Mouse (Mus musculus) ES-E14 (cell line): ENCODE data around the gene Olfr1324. TPM values are rescaled to one million over a fixed set of nuclear protein-coding genes. Genes with fewer than 3 reads are reported as not detected.
"Not testable (repeated sequence)": the region's sequence is repeated elsewhere in the genome, so short reads cannot be mapped to it uniquely, and the experiment has no call there.

Source experiments
- DNase-seq: peaks from one replicate; pipeline ENCODE4 v3.0.0-alpha.2; 2013; ENCODE audit warnings: low read depth, low spot score
- H3K27ac ChIP-seq: 2 replicates; pipeline ENCODE4 v1.5.1; 2012; ENCODE audit warnings: low read depth, mild to moderate bottlenecking, low read length, moderate library complexity, mixed read lengths; ENCODE audit not compliant: poor library complexity, insufficient read depth, severe bottlenecking
- H3K36me3 ChIP-seq: 2 replicates; pipeline ENCODE4 v1.6.1; 2012; ENCODE audit warnings: mild to moderate bottlenecking, low read length, moderate library complexity, mixed read lengths; ENCODE audit not compliant: control insufficient read depth, poor library complexity, insufficient read depth, severe bottlenecking
- H3K4me1 ChIP-seq, 2 experiments: fragments of 150-350 bp in 1 of 2; sonication (generic) in 1 of 2; 2 replicates each; pipeline ENCODE4 v1.6.1; 2012; ENCODE audit warnings: low read length in 2 of 2, mild to moderate bottlenecking in 1 of 2, mixed read lengths in 1 of 2; ENCODE audit not compliant: control insufficient read depth in 2 of 2, insufficient read depth in 2 of 2, poor library complexity in 1 of 2
- H3K4me3 ChIP-seq, 2 experiments: fragments of 150-350 bp in 1 of 2; sonication (generic) in 1 of 2; 2 replicates each; pipeline ENCODE4 v1.5.1; 2012; ENCODE audit warnings: low read length in 2 of 2, low read depth in 1 of 2, mild to moderate bottlenecking in 1 of 2, mixed read lengths in 1 of 2; ENCODE audit not compliant: insufficient read depth in 1 of 2, poor library complexity in 1 of 2, severe bottlenecking in 1 of 2
- H3K9ac ChIP-seq: 2 replicates; pipeline ENCODE4 v1.6.1; 2012; ENCODE audit warnings: low read depth, mild to moderate bottlenecking, low read length, mixed read lengths; ENCODE audit not compliant: poor library complexity, insufficient read depth, severe bottlenecking
- H3K9me3 ChIP-seq: fragments of 150-350 bp; sonication (generic); 2 replicates; pipeline ENCODE4 v1.6.1; 2012; ENCODE audit warnings: low read depth, mild to moderate bottlenecking, low read length; ENCODE audit not compliant: control insufficient read depth, insufficient read depth
- CHD2 ChIP-seq: IDR thresholded peaks from 2 replicates; pipeline ENCODE4 v1.6.1; 2014; ENCODE audit warnings: mild to moderate bottlenecking, low read depth, low read length, inconsistent platforms
- HCFC1 ChIP-seq: IDR thresholded peaks from 2 replicates; pipeline ENCODE4 v1.6.1; 2012; ENCODE audit warnings: low read length, inconsistent platforms, borderline replicate concordance; ENCODE audit not compliant: insufficient read depth
- MAFK ChIP-seq: IDR thresholded peaks from 2 replicates; pipeline ENCODE4 v1.6.1; 2014; ENCODE audit warnings: mild to moderate bottlenecking, low read depth, low read length, inconsistent platforms; ENCODE audit not compliant: insufficient read depth
- ZC3H11A ChIP-seq: IDR thresholded peaks from 2 replicates; pipeline ENCODE4 v1.6.1; 2012; ENCODE audit warnings: low read depth, mild to moderate bottlenecking, inconsistent platforms, low read length, borderline replicate concordance
- ZNF384 ChIP-seq: IDR thresholded peaks from 2 replicates; pipeline ENCODE4 v1.6.1; 2012; ENCODE audit warnings: low read depth, low read length, inconsistent platforms
- in situ Hi-C, 2 experiments: fragments of 600-800 bp; cut with MboI; formaldehyde crosslinking; loops; one replicate each; pipeline ENCODE4 v1.15.1; 2025; ENCODE audit warnings: low sequenced_read_pairs in 2 of 2, inconsistent platforms in 1 of 2; ENCODE audit not compliant: unreplicated experiment in 2 of 2
- total RNA-seq: library from RNA; depleted of rRNA; stranded (reverse); fragments of 300-350 nt; gene quantifications from 2 replicates; pipeline ENCODE4 v1.2.3, GENCODE M21; 2012

Olfr1324 gene
- total RNA-seq, 1 experiment: not detected

DNA sequence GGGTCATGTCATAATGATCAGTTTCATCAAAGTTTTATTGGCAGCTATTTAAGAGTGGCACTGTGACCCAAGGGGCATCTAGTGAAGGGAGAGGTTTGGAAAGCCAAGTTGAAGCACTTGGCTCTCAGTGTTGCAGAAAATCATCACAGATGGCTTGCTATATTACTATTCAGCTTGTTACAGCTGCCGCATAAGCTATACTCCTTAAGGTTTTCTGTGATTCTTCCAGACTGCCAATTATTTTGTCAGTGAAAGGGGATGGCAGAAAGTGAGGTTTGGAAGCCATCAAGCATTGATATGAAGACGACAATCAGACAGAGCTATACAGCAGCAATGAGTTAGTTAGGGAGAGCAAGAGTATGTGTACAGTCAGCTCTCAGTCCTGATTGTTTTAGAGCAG is 4.2 kb upstream of the Olfr1324 start:
- no peak for DNase-seq
- H3K36me3 ChIP-seq: no peaks in the 10 kb centered on the region
- H3K4me1 ChIP-seq: no peaks in the 10 kb centered on the region
- in situ Hi-C loops: no loop called here
- no peak overlapping the region for H3K27ac ChIP-seq
- no peak overlapping the region for H3K9ac ChIP-seq
- H3K4me3 ChIP-seq: no peak overlapping the region
- H3K9me3 ChIP-seq: no peaks in the 10 kb centered on the region
- TF ChIP-seq CHD2 (no peak), HCFC1 (no peak), MAFK (no peak), ZNF384 (no peak), ZC3H11A (no peak)

DNA sequence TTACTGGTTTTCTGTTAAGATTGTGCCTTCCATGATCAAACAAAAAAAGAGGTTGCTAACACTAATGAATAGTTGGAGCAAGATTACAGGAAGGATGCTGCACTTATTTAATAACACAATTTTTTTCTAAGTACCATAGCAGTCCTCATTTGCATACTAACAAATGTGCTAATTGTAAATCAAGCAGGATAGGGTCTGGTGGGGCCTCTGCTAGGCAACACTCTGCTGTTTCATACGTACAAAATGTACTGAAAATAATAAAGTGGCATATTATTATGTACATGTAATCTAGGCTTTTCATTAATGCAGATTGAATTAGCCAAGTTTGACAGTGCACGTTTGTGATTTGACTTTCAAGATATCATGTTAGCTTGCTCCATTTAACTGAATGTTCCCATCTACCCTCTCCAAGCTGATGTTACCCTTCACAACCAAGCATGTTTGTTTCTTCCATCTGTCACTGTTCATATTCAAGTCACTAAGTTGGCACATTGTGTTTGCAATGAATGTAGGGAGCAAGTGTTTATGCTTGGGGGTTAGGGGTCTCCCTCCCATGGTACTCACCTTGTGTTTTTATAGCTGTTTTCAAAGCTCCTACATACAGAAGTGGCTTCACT is 478 bp downstream of the Olfr1324 start:
- DNase-seq: no peak
- no peak overlapping the region for H3K9ac ChIP-seq
- TF ChIP-seq CHD2: no peak
- TF ChIP-seq ZNF384: no peak
- TF ChIP-seq ZC3H11A: no peak
- no peak for TF ChIP-seq HCFC1
- no peak for TF ChIP-seq MAFK
- no peaks in the 10 kb centered on the region for H3K4me1 ChIP-seq
- H3K36me3 ChIP-seq: no peaks in the 10 kb centered on the region
- H3K4me3 ChIP-seq: no peak overlapping the region
- in situ Hi-C loops: no loop called here
- H3K9me3 ChIP-seq: no peaks in the 10 kb centered on the region
- no peak overlapping the region for H3K27ac ChIP-seq

DNA sequence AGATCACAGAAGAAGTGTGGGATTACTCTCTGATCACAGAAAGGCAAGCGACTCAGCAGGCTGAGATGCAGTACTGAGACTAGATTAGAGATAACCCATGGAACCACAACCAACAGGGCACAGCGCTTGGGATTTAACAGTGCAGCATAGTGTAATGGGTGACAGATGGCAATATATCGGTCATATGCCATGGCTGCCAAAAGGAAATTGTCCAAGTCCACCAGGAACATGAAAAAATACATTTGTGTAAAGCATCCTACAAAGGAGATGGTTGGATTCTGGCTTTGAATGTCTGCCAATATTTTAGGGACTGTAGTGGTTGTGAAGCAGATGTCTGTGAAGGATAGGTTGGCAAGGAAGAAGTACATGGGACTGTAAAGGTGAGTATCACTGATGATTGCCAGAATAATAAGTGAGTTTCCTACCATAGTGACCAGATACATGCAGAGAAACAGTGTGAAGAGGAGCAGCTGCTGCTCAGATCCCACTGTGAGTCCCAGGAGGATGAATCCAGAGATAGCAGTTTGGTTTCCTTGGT is 2.3 kb downstream of the Olfr1324 start:
- Histone ChIP-seq H3K9me3 (no peaks in the 10 kb centered on the region), H3K4me1 (no peaks in the 10 kb centered on the region), H3K27ac (no peak overlapping the region), H3K36me3 (no peaks in the 10 kb centered on the region), H3K9ac (no peak overlapping the region), H3K4me3 (no peak overlapping the region)
- in situ Hi-C loops: no loop called here
- no peak for TF ChIP-seq MAFK
- no peak for TF ChIP-seq CHD2
- TF ChIP-seq ZC3H11A: no peak
- no peak for TF ChIP-seq HCFC1
- no peak for TF ChIP-seq ZNF384
- DNase-seq: no peak

DNA sequence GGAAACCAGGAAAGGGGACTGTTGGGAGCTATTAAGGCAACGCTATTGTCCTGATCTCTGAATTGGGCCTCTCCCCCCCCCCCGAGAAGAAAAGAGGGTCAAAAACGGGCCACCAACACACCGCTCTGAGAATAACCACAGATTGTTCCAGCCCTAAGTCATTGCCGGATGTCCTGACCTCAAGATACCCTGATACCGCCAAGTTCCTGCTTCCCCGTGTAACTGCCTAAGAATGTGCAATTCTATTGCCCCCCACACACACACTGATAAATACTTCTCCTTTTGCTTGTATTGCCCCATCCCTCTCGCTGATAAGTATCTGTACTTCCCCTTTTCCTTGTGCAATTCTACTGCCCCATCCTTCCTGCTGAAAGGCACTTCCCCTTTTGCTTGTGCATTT is 17.9 kb downstream of the Olfr1324 start:
- DNase-seq, H3K27ac ChIP-seq, in situ Hi-C loops, H3K9me3 ChIP-seq, H3K36me3 ChIP-seq, H3K4me3 ChIP-seq, H3K9ac ChIP-seq, H3K4me1 ChIP-seq: not testable (repeated sequence)

DNA sequence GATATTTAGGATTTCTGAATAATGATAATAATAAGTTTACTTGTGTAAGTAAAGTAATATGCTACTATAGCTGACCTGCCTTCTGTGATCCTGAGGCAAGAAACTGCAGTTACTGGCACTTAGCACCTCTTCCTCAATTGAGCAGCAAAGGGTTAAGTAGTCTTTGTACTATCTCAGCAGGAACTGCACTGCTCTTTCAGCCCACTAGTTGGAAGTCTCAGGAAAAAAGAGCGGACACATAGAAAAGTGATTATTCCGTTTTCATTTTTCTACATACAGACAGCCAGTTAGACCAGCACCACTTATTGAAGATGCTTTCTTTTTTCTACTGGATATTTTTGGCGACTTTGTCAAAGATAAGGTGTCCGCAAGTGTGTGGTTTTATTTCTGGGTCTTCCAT is 37.7 kb downstream of the Olfr1324 start:
- H3K4me1 ChIP-seq, DNase-seq, H3K36me3 ChIP-seq, H3K27ac ChIP-seq, H3K9ac ChIP-seq, H3K4me3 ChIP-seq, in situ Hi-C loops, H3K9me3 ChIP-seq: not testable (repeated sequence)
